Mouse (Mus musculus) heart, embryonic 12.5 days (tissue): ENCODE results near the gene Sh2d7. TPM values are rescaled to one million over a fixed set of nuclear protein-coding genes. Genes with fewer than 3 reads are reported as not detected.
A peak's percentile ranks its signal among the peaks of the same experiment; 100 is the strongest.

Experiments used
- ATAC-seq: fragments of 200-750 bp; cut with Nextera tagmentation; 2 replicates; pipeline ENCODE4 v1.8.0; 2017; ENCODE audit warnings: moderate TSS enrichment, moderate library complexity; ENCODE audit not compliant: insufficient number of reproducible peaks, low FRiP score
- H3K27ac ChIP-seq: fragments of 300-500 bp; sonication (generic); 2 replicates; pipeline ENCODE4 v1.5.1; 2016; ENCODE audit warnings: mild to moderate bottlenecking, moderate library complexity; ENCODE audit not compliant: poor library complexity, severe bottlenecking
- H3K27me3 ChIP-seq: fragments of 300-500 bp; sonication (generic); replicated peaks from 2 replicates; pipeline ENCODE4 v1.6.1; 2016; ENCODE audit warnings: mild to moderate bottlenecking, moderate library complexity
- H3K36me3 ChIP-seq: fragments of 300-500 bp; sonication (generic); 2 replicates; pipeline ENCODE4 v1.6.1; 2016; ENCODE audit warnings: mild to moderate bottlenecking, moderate library complexity
- H3K4me1 ChIP-seq: fragments of 300-500 bp; sonication (generic); replicated peaks from 2 replicates; pipeline ENCODE4 v1.6.1; 2016; ENCODE audit warnings: mild to moderate bottlenecking
- H3K4me2 ChIP-seq: fragments of 300-500 bp; sonication (generic); 2 replicates; pipeline ENCODE4 v1.6.1; 2016; ENCODE audit warnings: mild to moderate bottlenecking, moderate library complexity
- H3K4me3 ChIP-seq: fragments of 300-500 bp; sonication (generic); 2 replicates; pipeline ENCODE4 v1.5.1; 2016; ENCODE audit warnings: mild to moderate bottlenecking
- H3K9ac ChIP-seq: fragments of 300-500 bp; sonication (generic); 2 replicates; pipeline ENCODE4 v1.6.1; 2016; ENCODE audit warnings: mild to moderate bottlenecking, moderate library complexity
- H3K9me3 ChIP-seq: fragments of 300-500 bp; sonication (generic); replicated peaks from 2 replicates; pipeline ENCODE4 v1.6.1; 2016; ENCODE audit warnings: mild to moderate bottlenecking, moderate library complexity
- WGBS: fragments of 180-500 bp; shearing (Covaris S2); methylation state at CpG from one replicate; pipeline ENCODE4 v1.1.7; 2016; 5-methylcytosine and 5-hydroxymethylcytosine counted together
- polyA plus RNA-seq: library from polyadenylated mRNA; unstranded; fragments of >200 nt; fragmentation: Nextera tagmentation; extraction: Ambion mirVana; gene quantifications from 2 replicates; pipeline ENCODE4 v1.2.1, GENCODE M21; 2016

Sh2d7 gene
- polyA plus RNA-seq, result not detected in 2 replicates

DNA sequence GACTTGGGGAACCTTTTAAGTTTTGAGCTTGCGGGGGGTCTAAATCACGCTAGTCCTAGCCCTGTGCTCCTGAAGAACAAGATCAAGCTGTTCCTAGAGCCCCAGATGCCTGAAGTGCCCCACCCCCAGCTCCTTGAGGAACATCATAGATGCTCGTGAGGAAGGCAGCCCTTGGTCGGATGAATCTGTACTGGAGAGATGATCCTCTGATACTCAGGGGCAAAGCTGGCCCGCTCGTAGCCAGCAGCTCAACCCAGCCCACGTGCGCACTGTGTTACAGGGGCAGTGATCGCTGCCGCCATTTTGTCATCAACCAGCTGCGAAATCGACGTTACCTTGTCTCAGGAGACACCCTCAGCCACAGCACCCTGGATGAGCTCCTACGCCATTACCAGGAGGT, at the start of gene Sh2d7:
Gene Sh2d7 (plus strand): TSS at position 301 of the 400 bp plus-strand sequence.
- 89% methylated on average over 14 of the region's 14 CpGs for WGBS

DNA sequence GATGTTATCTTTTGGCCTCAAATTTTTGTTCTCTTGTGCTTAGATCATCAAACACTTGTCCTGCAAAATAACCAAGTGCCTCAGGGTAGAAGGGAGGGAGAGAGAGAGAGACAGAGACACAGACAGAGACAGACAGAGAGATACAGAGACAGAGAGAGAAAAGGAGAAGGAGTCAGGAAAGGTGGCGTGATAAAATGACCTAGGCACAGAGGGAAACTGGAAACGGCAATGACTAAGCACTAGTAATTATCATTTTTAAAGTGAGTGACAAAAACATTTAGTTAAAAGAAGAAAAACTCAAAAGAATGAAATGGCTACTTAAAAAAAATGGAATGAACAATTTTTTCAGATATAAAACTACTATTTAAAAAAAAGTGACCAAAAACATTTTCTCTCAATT, 49.2 kb upstream of the Sh2d7 start:
- H3K9ac ChIP-seq, result no peak overlapping the region
- ATAC-seq, result no peak
- H3K27ac ChIP-seq, result no peak overlapping the region
- no peaks in the 10 kb centered on the region for H3K4me1 ChIP-seq
- H3K36me3 ChIP-seq, result no peaks in the 10 kb centered on the region
- H3K4me2 ChIP-seq, result no peak overlapping the region
- 74% methylated on average over 2 of the region's 2 CpGs for WGBS
- H3K9me3 ChIP-seq, result no peaks in the 10 kb centered on the region
- H3K4me3 ChIP-seq, result no peak overlapping the region
- H3K27me3 ChIP-seq, result no peaks in the 10 kb centered on the region

More for the DNA sequence above, at the start of gene Sh2d7:
- H3K9ac ChIP-seq, result no peak within 1 kb of the TSS
- H3K4me1 ChIP-seq, result 0 out of 2 replicates have a peak, but pooled peaks cover 5% of the 10 kb centered on the region
- no peak for ATAC-seq
- H3K27me3 ChIP-seq, result 0 out of 2 replicates have a peak, but pooled peaks cover 6% of the 10 kb centered on the region
- no peak within 1 kb of the TSS for H3K4me2 ChIP-seq
- H3K36me3 ChIP-seq, result no peaks in the 10 kb centered on the region
- no peak within 1 kb of the TSS for H3K4me3 ChIP-seq
- H3K9me3 ChIP-seq, result no peaks in the 10 kb centered on the region
- no peak within 1 kb of the TSS for H3K27ac ChIP-seq

DNA sequence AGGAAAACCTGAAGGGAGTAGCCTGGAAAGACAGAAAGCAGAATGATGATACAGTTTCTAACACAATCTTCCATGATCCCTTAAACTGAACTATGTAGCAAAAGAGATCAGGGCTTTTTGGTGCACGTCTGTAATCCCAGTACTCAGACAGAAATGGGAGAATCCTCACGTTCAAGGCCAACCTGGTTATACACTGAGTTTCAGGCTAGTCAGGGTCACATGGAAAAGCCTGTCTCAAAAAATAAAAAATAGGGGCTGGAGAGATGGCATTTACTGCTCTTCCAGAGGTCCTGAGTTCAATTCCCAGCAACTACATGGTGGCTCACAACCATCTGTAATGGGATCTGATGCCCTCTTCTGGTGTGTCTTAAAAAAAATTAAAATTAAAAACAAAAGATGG, 48.4 kb upstream of the Sh2d7 start:
- H3K27ac ChIP-seq, result no peak overlapping the region
- no peak overlapping the region for H3K4me3 ChIP-seq
- no peak overlapping the region for H3K9ac ChIP-seq
- WGBS, result 92% methylated on average over 2 of the region's 2 CpGs
- no peaks in the 10 kb centered on the region for H3K36me3 ChIP-seq
- no peak overlapping the region for H3K4me2 ChIP-seq
- no peak for ATAC-seq
- no peaks in the 10 kb centered on the region for H3K9me3 ChIP-seq
- H3K27me3 ChIP-seq, result no peaks in the 10 kb centered on the region
- no peaks in the 10 kb centered on the region for H3K4me1 ChIP-seq

DNA sequence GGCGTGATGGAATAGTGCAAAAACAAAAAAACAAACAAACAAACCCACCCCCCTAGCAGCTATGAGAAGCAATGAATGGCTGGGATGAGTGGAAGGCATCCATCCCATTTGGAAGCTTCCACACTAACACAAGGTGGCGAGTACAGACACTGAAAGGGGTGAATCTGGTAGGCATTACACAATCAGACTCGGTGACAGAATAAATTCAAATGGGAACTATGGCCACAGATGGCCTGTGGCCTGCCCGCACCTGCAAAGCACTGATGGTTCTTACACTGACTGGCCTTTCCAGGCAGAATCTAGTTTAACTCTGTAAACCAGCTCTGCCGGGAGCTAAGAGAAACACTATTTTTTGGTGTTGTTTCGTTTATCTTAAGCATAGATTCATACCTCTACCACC, 39.5 kb upstream of the Sh2d7 start:
- WGBS, result 83% methylated on average over 6 of the region's 6 CpGs
- H3K4me2 ChIP-seq, result no peak overlapping the region
- ATAC-seq, result no peak

DNA sequence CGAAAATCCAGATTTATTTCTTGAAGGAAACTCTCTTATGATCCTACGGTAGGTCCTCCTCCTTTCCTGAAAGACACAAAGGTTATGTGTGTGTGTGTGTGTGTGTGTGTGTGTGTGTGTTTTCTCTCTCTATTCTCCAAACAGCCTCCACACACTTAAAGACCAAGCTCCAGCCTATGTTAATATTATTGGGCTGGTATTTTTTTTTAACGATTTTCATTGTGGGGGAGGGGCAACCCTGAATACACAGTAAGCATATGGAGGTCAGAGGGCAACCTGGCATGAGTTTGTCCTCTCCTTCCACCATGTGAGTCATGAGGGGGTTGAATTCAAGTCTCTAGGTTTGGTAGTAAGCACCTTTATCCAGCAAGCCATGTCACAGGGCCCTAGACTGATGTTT, 39.0 kb upstream of the Sh2d7 start:
- H3K4me1 ChIP-seq, result no peaks in the 10 kb centered on the region
- WGBS, result 78% methylated on average over 3 of the region's 3 CpGs
- H3K27me3 ChIP-seq, result peaks cover 3% of the 10 kb centered on the region
- H3K9me3 ChIP-seq, result no peaks in the 10 kb centered on the region
- no peak overlapping the region for H3K4me3 ChIP-seq
- H3K27ac ChIP-seq, result no peak overlapping the region
- no peak overlapping the region for H3K9ac ChIP-seq
- no peaks in the 10 kb centered on the region for H3K36me3 ChIP-seq
- no peak overlapping the region for H3K4me2 ChIP-seq
- no peak for ATAC-seq

More for the DNA sequence above, 39.5 kb upstream of the Sh2d7 start:
- H3K36me3 ChIP-seq, result no peaks in the 10 kb centered on the region
- H3K27ac ChIP-seq, result no peak overlapping the region
- no peaks in the 10 kb centered on the region for H3K4me1 ChIP-seq
- no peaks in the 10 kb centered on the region for H3K9me3 ChIP-seq
- H3K27me3 ChIP-seq, result no peaks in the 10 kb centered on the region; the same call in 1 of the 2 replicates
- no peak overlapping the region for H3K4me3 ChIP-seq
- H3K9ac ChIP-seq, result no peak overlapping the region

GRCm38 (mm10) chr9:54500832-54501452, 37.8 kb upstream of the Sh2d7 start:
- peaks cover 9% of the 10 kb centered on the region for H3K27me3 ChIP-seq
- peak overlapping the region; percentile 78 for H3K27ac ChIP-seq
- H3K36me3 ChIP-seq, result no peaks in the 10 kb centered on the region
- under 1% methylated on average over 43 of the region's 43 CpGs for WGBS
- peak overlapping the region; percentile 88 for H3K9ac ChIP-seq
- H3K9me3 ChIP-seq, result no peaks in the 10 kb centered on the region
- peak; percentile 44 for ATAC-seq
- H3K4me3 ChIP-seq, result peak overlapping the region; percentile 91
- H3K4me2 ChIP-seq, result peak overlapping the region; percentile 98
- no peaks in the 10 kb centered on the region for H3K4me1 ChIP-seq

DNA sequence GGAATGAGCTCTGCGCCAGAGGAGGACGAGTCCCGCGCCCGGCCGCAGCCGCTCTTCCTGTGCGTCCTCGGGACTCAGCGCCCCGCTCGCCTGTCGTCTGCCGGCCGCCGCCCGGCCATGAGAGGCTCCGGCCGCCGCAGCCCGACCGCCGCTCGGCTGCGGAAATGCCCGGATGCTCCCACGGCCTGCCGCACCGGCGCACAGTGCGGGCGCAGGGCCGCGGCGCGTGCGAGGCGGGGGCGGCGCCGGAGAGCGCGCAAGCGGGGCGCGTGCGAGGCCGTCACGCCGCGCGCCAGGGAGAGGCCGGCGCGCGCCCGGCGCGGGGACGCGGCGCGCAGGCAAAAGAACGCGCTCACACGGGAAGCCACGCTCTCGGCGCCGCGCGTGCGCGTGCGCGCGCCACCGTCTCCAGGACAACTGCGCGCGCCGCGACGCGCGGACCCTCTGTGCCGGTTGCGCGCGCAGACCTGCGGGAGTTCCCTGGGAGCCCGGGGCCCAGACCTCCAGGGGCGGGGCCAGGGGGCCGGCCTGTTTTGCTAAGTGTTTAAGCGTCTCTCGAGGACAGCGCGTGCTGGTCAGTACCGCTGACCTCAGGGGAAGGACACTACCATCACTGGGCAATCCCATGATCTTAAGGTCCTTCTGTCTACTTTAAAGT, 37.2 kb upstream of the Sh2d7 start, which contains the start of gene Dmxl2:
Gene Dmxl2 (minus strand): TSS at position 174 of the 658 bp plus-strand sequence.
- Histone ChIP-seq H3K36me3 (no peaks in the 10 kb centered on the region), H3K4me3 (peak within 1 kb of the TSS; percentile 91), H3K9me3 (no peaks in the 10 kb centered on the region), H3K27ac (peak within 1 kb of the TSS; percentile 78), H3K9ac (peak within 1 kb of the TSS; percentile 88), H3K27me3 (peaks cover 9% of the 10 kb centered on the region), H3K4me2 (peak within 1 kb of the TSS; percentile 98), H3K4me1 (no peaks in the 10 kb centered on the region)
- WGBS, result 2% methylated on average over 99 of the region's 99 CpGs
- ATAC-seq, result peak; percentile 93

DNA sequence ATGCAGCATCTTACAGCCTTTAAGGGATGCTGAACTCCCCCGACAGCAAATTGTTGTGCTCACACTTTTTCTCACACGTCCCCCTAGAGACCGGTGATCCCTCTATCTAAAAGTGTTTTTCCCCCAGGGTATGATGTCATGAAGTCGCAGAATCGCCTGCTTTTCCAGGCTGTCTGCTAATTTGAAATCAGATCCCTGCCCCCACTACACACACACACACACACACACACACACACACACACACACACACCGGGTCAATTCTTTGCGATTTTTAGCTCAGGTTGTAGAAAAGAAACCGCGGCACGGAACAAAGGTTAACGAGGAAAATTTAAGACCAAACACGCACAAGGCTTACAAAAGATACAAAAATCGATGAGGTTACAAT, 36.7 kb upstream of the Sh2d7 start:
- Histone ChIP-seq H3K36me3 (no peaks in the 10 kb centered on the region), H3K4me1 (no peaks in the 10 kb centered on the region), H3K9ac (peak overlapping the region; percentile 88), H3K27ac (no peak overlapping the region), H3K4me2 (peak overlapping the region; percentile 98), H3K27me3 (peaks cover 9% of the 10 kb centered on the region), H3K9me3 (no peaks in the 10 kb centered on the region), H3K4me3 (peak overlapping the region; percentile 91)
- no peak for ATAC-seq
- 5% methylated on average over 13 of the region's 13 CpGs for WGBS

GRCm38 (mm10) chr9:54502873-54503272, 35.9 kb upstream of the Sh2d7 start:
- peaks cover 9% of the 10 kb centered on the region for H3K27me3 ChIP-seq
- H3K9me3 ChIP-seq, result no peaks in the 10 kb centered on the region
- no peak for ATAC-seq
- no peaks in the 10 kb centered on the region for H3K4me1 ChIP-seq
- no peak overlapping the region for H3K9ac ChIP-seq
- H3K36me3 ChIP-seq, result no peaks in the 10 kb centered on the region
- 20% methylated on average over 12 of the region's 12 CpGs for WGBS
- H3K4me3 ChIP-seq, result peak overlapping the region; percentile 91; the same call in 1 of the 2 replicates
- H3K27ac ChIP-seq, result no peak overlapping the region
- peak overlapping the region; percentile 98 for H3K4me2 ChIP-seq

GRCm38 (mm10) chr9:54515991-54516390, 22.8 kb upstream of the Sh2d7 start:
- no peaks in the 10 kb centered on the region for H3K36me3 ChIP-seq
- ATAC-seq, result no peak
- H3K27ac ChIP-seq, result no peak overlapping the region
- H3K9ac ChIP-seq, result no peak overlapping the region
- H3K4me2 ChIP-seq, result no peak overlapping the region
- WGBS, result 78% methylated on average over 2 of the region's 2 CpGs
- H3K9me3 ChIP-seq, result no peaks in the 10 kb centered on the region
- H3K27me3 ChIP-seq, result no peaks in the 10 kb centered on the region
- H3K4me3 ChIP-seq, result no peak overlapping the region
- H3K4me1 ChIP-seq, result no peaks in the 10 kb centered on the region

DNA sequence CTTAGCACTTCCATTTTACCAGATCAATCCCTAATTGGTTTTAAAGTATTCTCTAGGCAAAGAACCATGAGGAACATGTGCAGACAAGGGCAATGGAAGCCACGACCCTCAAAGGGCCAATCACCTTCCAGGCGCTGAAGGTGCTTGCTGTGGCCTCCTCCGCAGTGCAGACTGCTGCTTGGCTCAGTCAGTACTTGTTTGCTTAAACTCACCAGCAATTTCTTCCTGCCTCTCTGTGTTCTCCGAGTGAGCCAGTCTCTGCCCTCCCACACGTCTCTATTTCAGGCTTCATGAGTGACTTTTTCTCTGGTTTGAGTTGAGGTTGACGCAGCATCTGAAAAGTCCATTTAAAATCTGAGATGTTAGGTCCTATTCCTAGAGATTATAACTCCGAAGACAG, 19.9 kb upstream of the Sh2d7 start:
- Histone ChIP-seq H3K27me3 (no peaks in the 10 kb centered on the region), H3K4me2 (no peak overlapping the region), H3K27ac (no peak overlapping the region), H3K9me3 (no peaks in the 10 kb centered on the region), H3K36me3 (no peaks in the 10 kb centered on the region), H3K9ac (no peak overlapping the region), H3K4me1 (no peaks in the 10 kb centered on the region), H3K4me3 (no peak overlapping the region)
- 57% methylated on average over 7 of the region's 7 CpGs for WGBS
- no peak for ATAC-seq
